Mouse (Mus musculus): ENCODE results near the gene Mthfd1l.

DNA sequence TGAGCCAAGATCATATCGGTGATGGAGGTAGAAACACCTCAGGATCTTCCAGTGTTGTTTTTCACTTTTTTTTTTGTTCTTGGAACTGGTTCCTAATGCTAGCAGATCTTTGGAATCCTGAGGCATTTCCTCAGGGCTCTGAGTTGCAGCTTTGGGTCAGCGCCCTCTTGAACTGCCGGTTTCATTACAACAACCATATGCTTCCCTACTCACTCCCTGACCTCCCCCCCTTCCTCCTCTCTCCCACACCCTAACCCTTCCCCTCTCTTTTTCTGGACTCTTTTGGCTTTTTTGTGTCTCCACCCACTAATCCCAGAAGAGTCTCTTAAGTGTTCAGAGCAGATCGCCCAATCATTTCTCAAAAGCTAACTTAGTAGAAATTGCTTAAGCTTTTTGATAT lies 156.0 kb downstream of the Mthfd1l start:
- TF ChIP-seq POLR2A (IDR thresholded peaks at IDR 0.05; ENCODE audit: borderline replicate concordance, insufficient read depth, low read length) (no peak), CTCF (IDR thresholded peaks at IDR 0.05; ENCODE audit: borderline replicate concordance, insufficient read depth, low read depth, low read length) (no peak)
